In genomic region chr11:108424111-108424510, GRCm38 (mm10) we compare ENCODE assay signal across 8 mouse cellular contexts. TPM values are rescaled to one million over a fixed set of nuclear protein-coding genes. Genes with fewer than 3 reads are reported as not detected.
DNase-seq lines count a peak whose midpoint lies in the region; ATAC-seq lines count a peak whose summit lies in the region.

No protein-coding gene starts in this region.

- DNase-seq in heart, adult 9 months (ENCODE audit: low spot score in 2 of 2): no peak
- DNase-seq in Muller cell, postnatal 12 days (ENCODE audit: inconsistent ontology term): peak; percentile 47
- DNase-seq in urinary bladder, postnatal 14 days (ENCODE audit: low spot score): no peak
- DNase-seq in left cerebral cortex, postnatal 25 days (ENCODE audit: low spot score in 2 of 2): no peak
- DNase-seq in cerebellum, adult 9-10 months: no peak

- H3K9me3 ChIP-seq in heart, embryonic 12.5 days (replicated peaks): no peaks in the 10 kb centered on the region
- H3K9me3 ChIP-seq in hindbrain, embryonic 13.5 days: no peaks in the 10 kb centered on the region
- H3K9me3 ChIP-seq in midbrain, embryonic 13.5 days: no peaks in the 10 kb centered on the region

- no peak for ATAC-seq in heart, embryonic 12.5 days (ENCODE audit: insufficient number of reproducible peaks, low FRiP score)
- ATAC-seq in hindbrain, embryonic 13.5 days (ENCODE audit: low FRiP score): no peak
- ATAC-seq in midbrain, embryonic 13.5 days: no peak

- peak overlapping the region; percentile 66 for H3K4me2 ChIP-seq in heart, embryonic 12.5 days
- H3K4me2 ChIP-seq in hindbrain, embryonic 13.5 days: peak overlapping the region; percentile 74
- H3K4me2 ChIP-seq in midbrain, embryonic 13.5 days (replicated peaks): peak overlapping the region; percentile 75

- H3K4me3 ChIP-seq in heart, embryonic 12.5 days: peak overlapping the region; percentile 68
- peak overlapping the region; percentile 66 for H3K4me3 ChIP-seq in hindbrain, embryonic 13.5 days
- peak overlapping the region; percentile 61 for H3K4me3 ChIP-seq in midbrain, embryonic 13.5 days (replicated peaks)

- no peak overlapping the region for H3K27ac ChIP-seq in heart, embryonic 12.5 days (ENCODE audit: poor library complexity, severe bottlenecking)
- no peak overlapping the region for H3K27ac ChIP-seq in hindbrain, embryonic 13.5 days
- peak overlapping the region; percentile 75 for H3K27ac ChIP-seq in midbrain, embryonic 13.5 days

- peaks cover 11% of the 10 kb centered on the region; the same call in 1 of the 2 replicates for H3K27me3 ChIP-seq in heart, embryonic 12.5 days (replicated peaks)
- peaks cover 11% of the 10 kb centered on the region for H3K27me3 ChIP-seq in hindbrain, embryonic 13.5 days
- H3K27me3 ChIP-seq in midbrain, embryonic 13.5 days: no peaks in the 10 kb centered on the region

- H3K9ac ChIP-seq in heart, embryonic 12.5 days: no peak overlapping the region
- peak overlapping the region; percentile 60; the same call in 1 of the 2 replicates for H3K9ac ChIP-seq in hindbrain, embryonic 13.5 days
- H3K9ac ChIP-seq in midbrain, embryonic 13.5 days (replicated peaks): 0 out of 2 replicates have a peak overlapping the region, but pooled peaks have one; percentile 25

- intact Hi-C loops in left cerebral cortex, postnatal 25 days (cut with DNase I): no loop called here

- 11% methylated on average over 5 of the region's 5 CpGs for WGBS in heart, embryonic 12.5 days
- WGBS in hindbrain, embryonic 13.5 days: under 1% methylated on average over 5 of the region's 5 CpGs
- WGBS in midbrain, embryonic 13.5 days: under 1% methylated on average over 5 of the region's 5 CpGs

- H3K4me1 ChIP-seq in heart, embryonic 12.5 days (replicated peaks): peaks cover 13% of the 10 kb centered on the region; the same call in 1 of the 2 replicates
- H3K4me1 ChIP-seq in hindbrain, embryonic 13.5 days (replicated peaks): peaks cover 21% of the 10 kb centered on the region
- peaks cover 32% of the 10 kb centered on the region for H3K4me1 ChIP-seq in midbrain, embryonic 13.5 days (replicated peaks)

- H3K36me3 ChIP-seq in heart, embryonic 12.5 days: no peaks in the 10 kb centered on the region
- H3K36me3 ChIP-seq in hindbrain, embryonic 13.5 days: no peaks in the 10 kb centered on the region
- H3K36me3 ChIP-seq in midbrain, embryonic 13.5 days: no peaks in the 10 kb centered on the region

RNA-seq across cellular contexts. Expression of gene Cep112, which starts 0.9 kb away (rescaled TPM):
- 7.9 and 8.7 TPM in 2 replicates for polyA plus RNA-seq in heart, embryonic 12.5 days (2016; fragmentation: Nextera tagmentation; extraction: Ambion mirVana)
- polyA plus RNA-seq in hindbrain, embryonic 13.5 days (2015; fragmentation: Nextera tagmentation; extraction: Ambion mirVana): 11.2 and 12.0 TPM in 2 replicates
- 35.7 and 37.8 TPM in 2 replicates for polyA plus RNA-seq in midbrain, embryonic 13.5 days (2015; fragmentation: Nextera tagmentation; extraction: Ambion mirVana)
- 1 to 10 TPM; 5.8 to 9.0 TPM for total RNA-seq in left cerebral cortex, postnatal 25 days (2021)
